Mouse (Mus musculus): ENCODE measurements around the gene Atf5. TPM values are rescaled to one million over a fixed set of nuclear protein-coding genes. Genes with fewer than 3 reads are reported as not detected.

Atf5 gene
- total RNA-seq (2021): 100 to 1,000 TPM; 136 to 217 TPM
- long read RNA-seq, experiment 1, transcript Atf5-201 (3 exons, 1,816 nt): major isoform, 5 of 32 reads
- long read RNA-seq, experiment 1, partial matches to known transcripts: 27 of 32 reads
- long read RNA-seq, experiment 1, other reads (novel, unspliced or antisense): 0 of 32 reads
- long read RNA-seq, experiment 2, transcript Atf5-201 (3 exons, 1,816 nt): major isoform, 9 of 100 reads
- long read RNA-seq, experiment 2, partial matches to known transcripts: 91 of 100 reads
- long read RNA-seq, experiment 2, other reads (novel, unspliced or antisense): 0 of 100 reads

- peak in 1 of 2 experiments; percentile 69 for DNase-seq (ENCODE audit: low spot score in 2 of 2)
These were observed at the start of gene Atf5 for GRCm38 (mm10) chr7:44816470-44817021. Gene Atf5, minus strand, starts transcription at chr7:44816658.

GRCm38 (mm10) chr7:44864595-44865542, 48.4 kb upstream of the Atf5 start:
- DNase-seq (ENCODE audit: low spot score in 2 of 2): no peak

GRCm38 (mm10) chr7:44863982-44864494, 47.6 kb upstream of the Atf5 start:
- no peak for DNase-seq (ENCODE audit: low spot score in 2 of 2)

GRCm38 (mm10) chr7:44863210-44863609, 46.8 kb upstream of the Atf5 start:
- no peak for DNase-seq (ENCODE audit: low spot score in 2 of 2)

- DNase-seq (ENCODE audit: low spot score in 2 of 2): no peak
These were observed 46.0 kb upstream of the Atf5 start for GRCm38 (mm10) chr7:44862434-44862833.

GRCm38 (mm10) chr7:44861429-44861816, 45.0 kb upstream of the Atf5 start:
- DNase-seq (ENCODE audit: low spot score in 2 of 2): no peak

GRCm38 (mm10) chr7:44860576-44861428, 44.3 kb upstream of the Atf5 start:
- peak; percentile 69 to 75 for DNase-seq (ENCODE audit: low spot score in 2 of 2)

DNA sequence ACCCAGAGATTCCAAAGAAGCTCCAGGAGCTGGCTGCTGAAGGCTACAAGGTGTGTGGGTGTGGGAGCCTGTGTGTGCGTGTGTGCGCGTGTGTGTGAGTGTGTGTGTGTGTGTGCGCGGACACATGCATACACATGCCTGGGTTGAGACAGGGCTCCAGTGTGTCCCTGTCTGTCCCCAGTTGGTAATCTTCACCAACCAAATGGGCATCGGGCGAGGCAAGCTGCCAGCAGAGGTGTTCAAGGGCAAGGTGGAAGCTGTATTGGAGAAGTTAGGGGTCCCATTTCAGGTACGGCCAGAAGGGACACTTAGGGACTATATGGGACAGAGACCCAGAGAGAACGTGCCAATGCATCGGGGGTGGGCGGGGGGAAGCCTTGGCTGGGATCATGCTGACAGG, 43.4 kb upstream of the Atf5 start:
- DNase-seq (ENCODE audit: low spot score in 2 of 2): no peak

DNA sequence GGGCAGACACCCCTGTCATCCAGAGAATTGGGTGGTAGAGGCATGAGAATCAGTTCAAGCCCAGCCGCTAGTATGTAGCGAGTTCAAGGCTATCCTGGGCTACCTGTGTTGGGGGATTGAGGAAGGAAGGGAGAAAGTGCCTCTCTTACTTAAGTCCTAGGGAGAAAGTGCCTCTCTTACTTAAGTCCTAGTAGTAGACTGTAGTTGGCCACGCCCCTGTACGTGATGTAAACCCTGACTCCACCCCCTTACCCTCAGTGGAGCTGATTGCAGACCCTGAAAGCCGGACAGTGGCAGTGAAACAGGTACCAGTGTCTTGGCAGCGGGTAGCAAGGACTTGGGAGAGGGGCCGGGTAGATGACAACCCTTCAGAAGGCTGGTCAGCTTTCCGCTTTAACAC, 41.4 kb upstream of the Atf5 start:
- DNase-seq (ENCODE audit: low spot score in 2 of 2): no peak

- peak; percentile 78 to 81 for DNase-seq (ENCODE audit: low spot score in 2 of 2)
These were observed 40.6 kb upstream of the Atf5 start, which contains the start of gene Pnkp for GRCm38 (mm10) chr7:44857042-44857552. Gene Pnkp, plus strand, starts transcription at chr7:44857139.

DNA sequence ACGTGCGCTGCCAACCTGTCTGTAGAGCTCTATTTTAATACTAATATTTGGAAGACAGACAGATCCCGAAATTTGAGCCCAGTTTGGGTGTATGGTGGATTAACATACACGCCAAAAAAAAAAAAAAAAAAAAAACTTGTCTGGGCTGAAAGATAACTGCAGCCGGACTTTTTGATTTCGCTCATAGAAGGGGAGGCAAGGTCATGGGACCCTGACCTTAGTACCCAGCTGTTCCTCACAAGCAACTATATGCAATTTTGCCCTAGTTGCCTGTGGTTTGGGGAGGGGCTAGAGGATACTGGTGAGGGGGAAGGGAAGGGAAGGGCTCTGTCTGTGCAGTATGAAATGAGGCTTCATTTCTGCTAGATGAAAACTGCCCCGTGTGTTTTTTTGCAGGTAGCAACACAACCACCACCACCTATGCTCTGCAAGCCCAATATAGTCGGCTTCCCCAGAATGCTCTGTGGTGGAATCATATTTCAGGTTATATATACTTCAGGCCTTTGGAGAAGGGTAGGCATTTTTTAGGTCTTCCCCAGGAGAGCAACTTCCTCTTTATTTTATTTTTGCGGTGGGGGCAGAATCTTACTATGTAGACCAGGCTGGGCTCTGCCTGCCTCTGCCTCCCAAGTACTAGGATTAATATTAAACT, 39.9 kb upstream of the Atf5 start:
- no peak for DNase-seq (ENCODE audit: low spot score in 2 of 2)

GRCm38 (mm10) chr7:44855036-44855435, 38.6 kb upstream of the Atf5 start:
- no peak for DNase-seq (ENCODE audit: low spot score in 2 of 2)

DNA sequence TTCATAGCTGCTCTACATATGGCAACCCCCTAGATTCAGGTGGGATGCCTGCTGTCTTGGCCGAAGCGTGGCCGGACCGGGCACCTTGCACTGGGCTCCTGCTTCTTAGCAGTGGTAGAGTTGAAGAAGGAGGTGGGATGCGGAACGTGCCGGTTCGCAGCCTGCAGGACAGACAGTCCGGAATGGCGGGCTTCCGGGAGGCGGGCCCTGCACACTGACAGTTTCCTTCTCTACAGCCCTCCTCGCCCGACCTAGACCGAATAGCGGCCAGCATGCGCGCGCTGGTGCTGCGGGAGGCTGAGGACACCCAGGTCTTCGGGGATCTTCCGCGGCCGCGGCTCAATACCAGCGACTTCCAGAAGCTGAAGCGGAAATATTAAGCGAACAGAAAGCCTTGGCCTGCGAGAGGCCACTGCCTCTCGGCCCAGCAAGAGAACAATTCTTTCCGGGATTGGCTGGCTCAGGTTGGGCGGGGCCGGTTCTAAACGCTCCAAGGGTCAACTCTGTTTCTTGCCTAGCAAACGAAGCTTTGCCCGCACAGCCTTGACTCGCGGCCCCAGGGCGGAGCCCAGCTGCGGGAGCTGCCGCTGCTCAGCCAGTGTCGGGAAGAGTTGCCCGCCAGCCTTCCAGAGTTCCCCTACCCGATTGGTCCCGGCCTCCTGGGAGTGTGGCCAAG, 38.0 kb upstream of the Atf5 start:
- DNase-seq (ENCODE audit: low spot score in 2 of 2): peak; percentile 84 to 85

GRCm38 (mm10) chr7:44853596-44854355, 37.3 kb upstream of the Atf5 start:
- DNase-seq (ENCODE audit: low spot score in 2 of 2): no peak

DNA sequence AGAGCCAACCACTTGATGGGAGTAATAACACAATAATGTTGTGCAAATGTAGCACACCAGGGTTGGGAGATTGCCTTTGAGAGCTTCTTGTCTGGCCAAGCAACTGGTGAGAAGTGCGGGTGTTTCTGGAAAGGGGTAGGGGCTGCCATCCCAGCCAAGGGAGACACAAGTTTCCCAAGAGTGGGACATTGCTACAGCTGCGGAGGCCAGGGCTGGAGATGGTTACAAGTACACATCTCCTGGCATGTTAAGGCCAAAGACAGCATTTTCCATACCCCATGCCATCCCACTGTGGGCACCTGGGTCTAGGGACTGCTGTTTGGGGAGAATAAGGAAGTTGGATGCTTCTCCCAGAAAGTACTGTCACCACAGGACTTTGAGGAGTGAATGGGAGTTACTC, 36.6 kb upstream of the Atf5 start:
- no peak for DNase-seq (ENCODE audit: low spot score in 2 of 2)

DNA sequence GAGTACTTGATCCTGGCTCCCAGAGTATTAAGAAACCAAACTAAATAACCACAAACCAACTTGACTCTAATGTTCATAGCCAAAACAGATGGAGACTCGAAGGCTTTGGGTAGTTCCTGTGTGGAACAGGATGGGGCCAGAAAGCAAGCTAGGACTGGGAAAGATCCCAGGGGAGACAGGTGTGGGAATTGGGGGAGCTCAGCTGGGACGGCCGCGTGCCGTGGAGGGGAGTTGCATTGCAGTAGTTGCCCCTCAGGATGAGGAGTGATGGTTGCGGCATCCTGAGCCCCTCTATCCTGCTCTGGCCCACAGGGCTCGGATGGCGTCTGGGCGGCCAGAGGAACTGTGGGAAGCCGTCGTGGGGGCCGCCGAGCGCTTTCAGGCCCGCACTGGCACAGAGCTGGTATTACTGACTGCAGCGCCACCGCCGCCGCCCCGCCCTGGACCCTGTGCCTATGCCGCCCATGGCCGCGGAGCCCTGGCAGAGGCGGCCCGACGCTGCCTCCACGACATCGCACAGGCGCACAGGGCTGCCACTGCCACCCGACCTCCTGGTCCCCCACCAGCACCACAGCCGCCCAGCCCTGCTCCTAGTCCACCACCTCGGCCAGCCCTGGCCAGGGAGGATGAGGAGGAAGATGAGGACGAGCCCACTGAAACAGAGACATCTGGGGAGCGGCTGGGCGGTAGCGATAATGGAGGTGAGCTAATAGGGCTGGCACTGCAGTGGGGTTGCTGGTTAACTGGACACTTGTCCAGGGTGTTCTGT, 36.0 kb upstream of the Atf5 start:
- DNase-seq (ENCODE audit: low spot score in 2 of 2): no peak

- no peak for DNase-seq (ENCODE audit: low spot score in 2 of 2)
These were observed 35.3 kb upstream of the Atf5 start for GRCm38 (mm10) chr7:44851625-44852234.
